8 mouse cellular contexts compared by ENCODE assay signal in the genomic region with DNA sequence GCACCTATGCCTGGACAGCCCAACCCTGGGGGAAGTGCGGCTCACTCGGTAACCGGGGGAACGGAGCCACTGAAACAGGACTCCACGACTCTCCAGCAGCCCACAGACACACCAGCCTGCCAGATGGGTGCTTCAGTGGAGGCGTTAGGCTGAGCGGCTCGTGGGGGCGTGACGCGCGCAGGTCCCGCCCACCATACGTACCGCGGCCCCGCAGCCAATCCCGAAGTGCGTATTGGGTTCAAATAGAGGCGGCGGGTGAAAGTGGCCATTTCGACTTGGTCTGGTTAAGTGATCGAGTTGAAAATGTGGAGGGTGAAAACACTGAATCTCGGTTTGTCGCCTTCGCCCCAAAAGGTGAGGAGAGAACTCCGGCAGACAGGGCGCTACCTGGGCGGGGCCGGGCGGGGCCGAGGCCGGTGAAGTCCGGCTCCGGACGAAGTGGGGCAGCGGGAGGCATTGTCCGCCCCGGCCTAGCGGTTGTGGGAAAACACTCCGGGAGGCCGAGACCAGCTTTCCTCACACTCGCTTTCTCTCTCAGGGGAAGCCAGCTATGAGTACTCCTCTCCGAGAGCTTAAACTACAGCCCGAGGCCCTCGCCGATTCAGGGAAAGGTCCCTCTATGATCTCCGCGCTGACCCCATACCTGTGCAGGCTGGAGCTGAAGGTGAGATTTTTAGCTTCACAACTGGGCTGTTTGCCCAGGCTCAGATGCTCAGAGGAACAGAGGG. TPM values are rescaled to one million over a fixed set of nuclear protein-coding genes. Genes with fewer than 3 reads are reported as not detected.
DNase-seq lines count a peak whose midpoint lies in the region; ATAC-seq lines count a peak whose summit lies in the region.

A gene (plus strand): TSS at position 173 of the 728 bp plus-strand sequence.

- ATAC-seq in megakaryocyte progenitor cell, adult 5-6 weeks (replicated peaks; ENCODE audit: poor library complexity): peak; percentile 100

- DNase-seq in adipocyte (ENCODE audit: low spot score): peak; percentile 85
- peak; percentile 97 for DNase-seq in embryo, embryonic 10 days (ENCODE audit: low spot score)
- DNase-seq in gastrocnemius, postnatal 10 days: peak; percentile 86
- DNase-seq in induced T-regulatory cell, adult 2 months (ENCODE audit: low read depth): peak; percentile 94
- DNase-seq in left cerebral cortex, adult 9 months (ENCODE audit: low spot score in 2 of 2): peak; percentile 75 to 90
- peak; percentile 86 for DNase-seq in right cerebral cortex, postnatal 14 days
- peak; percentile 84 to 90 for DNase-seq in urinary bladder, postnatal 36 days (ENCODE audit: low spot score in 2 of 2)

RNA-seq across cellular contexts. Expression of the gene that starts here (rescaled TPM):
- 10 to 100 TPM in 1 of 2 experiments, 1 to 10 TPM in 1; 7.1 to 11.3 TPM for total RNA-seq in gastrocnemius, postnatal 10 days (2021)
- 27.0 and 30.0 TPM in 2 replicates for total RNA-seq in megakaryocyte progenitor cell, adult 5-6 weeks (2015)
- 52.6 and 54.0 TPM in 2 replicates for total RNA-seq in megakaryocyte progenitor cell, adult 5-6 weeks (2017)

Comparison
In these comparisons a context has a peak if more than half of its experiments do, and no peak if none do; other contexts are left out.
1. Peak in every context shown above with its lines: DNase-seq and ATAC-seq.